Mouse (Mus musculus) embryonic fibroblast, embryonic 13.5 days (primary cell): Measurements from ENCODE around the gene Id3. TPM values are rescaled to one million over a fixed set of nuclear protein-coding genes. Genes with fewer than 3 reads are reported as not detected.

Experiments
- H3K27ac ChIP-seq: 2 replicates; pipeline ENCODE4 v1.5.1; 2012; ENCODE audit warnings: low read length, control low read depth, inconsistent platforms; ENCODE audit not compliant: insufficient read depth
- H3K4me1 ChIP-seq: 2 replicates; pipeline ENCODE4 v1.6.1; 2011; ENCODE audit warnings: low read length; ENCODE audit not compliant: control insufficient read depth, insufficient read depth
- H3K4me3 ChIP-seq: 2 replicates; pipeline ENCODE4 v1.5.1; 2011; ENCODE audit warnings: mild to moderate bottlenecking, control low read depth, low read length; ENCODE audit not compliant: insufficient read depth
- CTCF ChIP-seq: IDR thresholded peaks from 2 replicates; pipeline ENCODE4 v1.5.1; 2011; ENCODE audit warnings: mild to moderate bottlenecking, control low read depth, low read length, moderate library complexity, borderline replicate concordance; ENCODE audit not compliant: insufficient read depth
- POLR2A ChIP-seq: IDR thresholded peaks from 2 replicates; pipeline ENCODE4 v1.6.1; 2011; ENCODE audit warnings: low read depth, mild to moderate bottlenecking, control low read depth, low read length, moderate library complexity
- polyA plus RNA-seq: library from polyadenylated mRNA; stranded (reverse); fragments of >200 nt; gene quantifications from 2 replicates; pipeline ENCODE4 v1.2.4, GENCODE M21; 2011; ENCODE audit warnings: low read depth; ENCODE audit not compliant: missing spikeins, insufficient read length

Gene Id3
- polyA plus RNA-seq, 1 experiment, result 239 TPM

GRCm38 (mm10) chr4:136186739-136187472, 43.6 kb downstream of the Id3 start:
- H3K27ac ChIP-seq, result no peak overlapping the region
- H3K4me1 ChIP-seq, result peaks cover 17% of the 10 kb centered on the region
- H3K4me3 ChIP-seq, result no peak overlapping the region
- TF ChIP-seq POLR2A, result no peak
- TF ChIP-seq CTCF, result no peak

GRCm38 (mm10) chr4:136188973-136189737, 45.9 kb downstream of the Id3 start:
- peaks cover 17% of the 10 kb centered on the region for H3K4me1 ChIP-seq
- H3K4me3 ChIP-seq, result no peak overlapping the region
- no peak overlapping the region for H3K27ac ChIP-seq
- TF ChIP-seq CTCF (no peak), POLR2A (no peak)

- TF ChIP-seq CTCF (no peak), POLR2A (no peak)
- peaks cover 15% of the 10 kb centered on the region for H3K4me1 ChIP-seq
- H3K4me3 ChIP-seq, result no peak overlapping the region
- no peak overlapping the region for H3K27ac ChIP-seq
These were observed 46.6 kb downstream of the Id3 start for GRCm38 (mm10) chr4:136189912-136190311.

GRCm38 (mm10) chr4:136193571-136193970, 50.3 kb downstream of the Id3 start:
- Histone ChIP-seq H3K4me3 (no peak overlapping the region), H3K4me1 (no peaks in the 10 kb centered on the region), H3K27ac (no peak overlapping the region)
- TF ChIP-seq POLR2A (no peak), CTCF (no peak)

GRCm38 (mm10) chr4:136195029-136195428, 51.7 kb downstream of the Id3 start:
- Histone ChIP-seq H3K4me1 (no peaks in the 10 kb centered on the region), H3K27ac (no peak overlapping the region), H3K4me3 (no peak overlapping the region)
- TF ChIP-seq CTCF (no peak), POLR2A (no peak)

Other genes starting within 250 kb of the Id3 start
- gene Cnr2, start 248.1 kb upstream of the Id3 start, polyA plus RNA-seq, result not detected in 2 replicates
- gene Fuca1, start 222.8 kb upstream of the Id3 start, polyA plus RNA-seq, result 90.2 and 92.2 TPM in 2 replicates
- 19.5 and 24.1 TPM in 2 replicates for gene Hmgcl, start 197.0 kb upstream of the Id3 start, polyA plus RNA-seq
- gene Gale, start 179.8 kb upstream of the Id3 start, polyA plus RNA-seq, result 12.7 and 18.0 TPM in 2 replicates
- 31.6 and 35.5 TPM in 2 replicates for gene Lypla2, start 170.9 kb upstream of the Id3 start, polyA plus RNA-seq
- gene Pithd1, start 156.2 kb upstream of the Id3 start, polyA plus RNA-seq, result 17.5 and 22.1 TPM in 2 replicates
- gene Eloa, start 121.7 kb upstream of the Id3 start, polyA plus RNA-seq, result 39.8 and 43.8 TPM in 2 replicates
- gene Rpl11, start 90.1 kb upstream of the Id3 start, polyA plus RNA-seq, result 1,040 and 1,174 TPM in 2 replicates
- gene E2f2, start 28.9 kb downstream of the Id3 start, polyA plus RNA-seq, result 0.78 and 1.1 TPM in 2 replicates
- 7.0 and 8.5 TPM in 2 replicates for gene Asap3, start 62.9 kb downstream of the Id3 start, polyA plus RNA-seq
- 13.1 and 15.6 TPM in 2 replicates for gene Tcea3, start 104.2 kb downstream of the Id3 start, polyA plus RNA-seq
- 22.4 and 23.2 TPM in 2 replicates for gene Zfp46, start 141.2 kb downstream of the Id3 start, polyA plus RNA-seq
- gene Hnrnpr, start 167.4 kb downstream of the Id3 start, polyA plus RNA-seq, result 88.0 and 105 TPM in 2 replicates